Mouse (Mus musculus): Measurements from ENCODE around the gene Iqcn. TPM values are rescaled to one million over a fixed set of nuclear protein-coding genes. Genes with fewer than 3 reads are reported as not detected.

Iqcn gene
- total and polyA plus RNA-seq, 3 experiments = not detected

DNA sequence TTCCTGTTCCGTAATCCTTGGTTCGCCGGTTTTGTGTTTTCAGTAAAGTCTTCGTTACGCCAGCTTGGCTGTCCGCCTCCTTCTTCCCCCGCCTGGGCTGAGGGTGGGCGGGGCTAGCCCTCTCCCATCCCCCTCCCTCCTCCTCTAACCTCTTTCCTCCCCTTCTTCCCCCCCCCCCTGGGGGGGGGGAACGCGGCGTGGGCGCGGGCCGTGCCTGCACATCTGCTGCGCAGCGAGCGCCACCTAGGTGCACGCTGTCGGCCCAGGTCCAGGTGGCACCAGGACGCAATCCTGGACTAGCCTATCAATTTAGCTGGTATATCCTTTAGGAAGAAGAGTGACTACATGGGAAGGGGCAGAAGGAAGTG lies 2.7 kb upstream of the Iqcn start (continued):
- TF ChIP-seq SIN3A (IDR thresholded peaks at IDR 0.05; ENCODE audit: low read length) = peak; percentile 75
- no peak for TF ChIP-seq MYC (IDR thresholded peaks at IDR 0.05; ENCODE audit: low read depth, low read length)

DNA sequence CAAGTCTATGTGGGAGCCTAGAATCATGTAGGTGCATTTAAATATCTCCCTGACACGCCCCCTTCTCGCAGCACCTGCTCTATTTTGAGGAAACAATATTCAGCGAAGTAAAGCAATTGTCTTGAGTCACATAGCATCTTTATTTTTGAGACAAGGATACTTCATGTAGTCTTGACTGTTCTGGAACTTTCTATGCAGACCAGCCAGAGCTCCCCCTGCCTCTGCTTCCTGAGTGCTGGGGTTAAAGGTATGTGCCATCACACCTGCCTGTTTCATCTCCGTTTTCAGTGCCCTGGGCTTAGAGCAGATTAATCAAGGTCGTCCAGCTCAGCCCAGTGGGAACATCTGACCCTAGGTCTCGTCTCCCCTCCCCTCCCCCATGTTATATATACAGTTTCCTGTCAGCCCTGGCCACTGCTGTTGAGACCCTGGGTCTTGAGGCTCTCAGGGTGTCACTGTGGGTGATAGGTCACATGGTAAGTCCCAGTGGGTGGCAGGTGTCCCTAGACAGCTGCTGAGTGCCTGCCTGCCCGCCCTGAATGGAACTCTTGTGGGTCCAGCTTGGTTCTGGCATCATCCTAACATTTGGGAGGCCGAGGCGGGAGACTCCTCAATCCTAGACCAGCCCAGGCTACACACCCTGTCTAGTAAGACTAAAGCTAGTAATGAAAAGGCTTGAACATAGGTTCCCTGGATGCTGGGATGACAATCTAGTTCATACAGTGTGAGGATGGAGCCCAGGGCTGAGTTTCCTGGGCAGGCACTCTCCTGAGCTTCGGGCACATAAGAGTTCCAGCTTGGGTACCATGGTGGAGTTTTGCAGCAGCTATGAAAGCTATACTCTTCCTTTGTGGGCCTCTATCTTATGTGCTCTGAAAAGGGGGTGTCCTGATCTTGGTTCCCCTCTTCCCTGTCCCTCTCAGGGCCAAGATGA lies 1.9 kb upstream of the Iqcn start:
- Histone ChIP-seq H3K9ac (ENCODE audit: control insufficient read depth, low read depth, low read length, poor library complexity, severe bottlenecking) (no peak overlapping the region), H3K9me3 (replicated peaks; ENCODE audit: insufficient read depth, low read length) (no peaks in the 10 kb centered on the region), H3K27ac (ENCODE audit: control insufficient read depth, low read depth, low read length) (no peak overlapping the region), H3K4me1 (ENCODE audit: control insufficient read depth in 1 of 2, insufficient read depth in 2 of 2, low read length in 2 of 2) (peaks cover 3 to 11% of the 10 kb centered on the region in 2 experiments), H3K27me3 (ENCODE audit: control insufficient read depth in 1 of 2, insufficient read depth in 2 of 2, low read length in 2 of 2) (no peaks in the 10 kb centered on the region), H3K36me3 (ENCODE audit: control insufficient read depth in 1 of 2, insufficient read depth in 2 of 2, low read length in 2 of 2) (no peaks in the 10 kb centered on the region; a peak in 1 of 4 replicates), H3K79me2 (ENCODE audit: control insufficient read depth, insufficient read depth, low read length, poor library complexity) (peaks cover 11% of the 10 kb centered on the region; the same call in 1 of the 2 replicates), H3K4me3 (ENCODE audit: control insufficient read depth in 1 of 2, insufficient read depth in 1 of 2, low read depth in 2 of 2, low read length in 2 of 2) (no peak overlapping the region)
- TF ChIP-seq CHD1 (IDR thresholded peaks at IDR 0.05; ENCODE audit: low read depth, low read length) (no peak), MEF2A (IDR thresholded peaks at IDR 0.05; ENCODE audit: extremely low read depth, insufficient replicate concordance, low read depth, low read length, poor library complexity, severe bottlenecking) (no peak)
- DNase-seq (ENCODE audit: low read depth, low spot score) = no peak

DNA sequence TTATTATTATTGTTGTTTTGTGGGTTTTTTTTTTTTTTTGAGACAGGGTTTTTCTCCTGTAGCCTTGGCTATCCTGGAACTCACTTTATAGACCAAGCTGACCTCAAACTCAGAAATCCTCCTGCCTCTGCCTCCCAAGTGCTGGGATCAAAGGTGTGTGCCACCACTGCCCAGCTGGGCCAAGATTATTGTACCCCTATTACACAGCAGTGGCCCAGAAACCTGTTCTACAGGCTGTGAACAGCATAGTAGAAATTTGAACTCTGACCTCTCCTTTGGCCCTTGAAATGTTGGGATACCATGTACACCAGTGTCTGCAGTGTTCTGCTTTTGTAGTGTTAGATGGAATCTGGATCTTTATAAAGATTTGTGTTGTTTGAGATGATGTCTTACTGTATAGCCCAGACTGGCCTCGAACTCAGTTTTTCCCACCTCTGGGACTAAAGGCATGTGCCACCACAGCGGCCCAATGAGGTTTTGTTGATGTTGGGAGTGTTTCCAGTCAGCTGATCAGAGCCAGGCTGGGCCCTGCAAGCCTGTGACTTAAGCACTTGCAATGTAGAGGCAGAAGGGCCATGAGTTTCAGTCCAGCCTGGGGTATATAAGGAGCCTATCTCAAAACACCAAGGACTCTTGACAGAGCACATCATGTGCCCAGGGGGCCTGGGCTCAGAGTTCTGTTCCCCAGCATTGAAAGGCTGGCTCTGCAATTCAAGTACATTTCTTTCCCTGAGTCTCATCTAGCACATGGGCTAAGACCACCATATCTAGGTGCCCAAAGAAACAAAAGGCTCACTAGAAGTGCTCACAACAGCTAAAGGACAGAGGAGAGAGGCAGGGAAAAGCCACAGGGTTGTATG lies 1.0 kb upstream of the Iqcn start:
- Histone ChIP-seq H3K9ac (ENCODE audit: control insufficient read depth, low read depth, low read length, poor library complexity, severe bottlenecking) (no peak overlapping the region), H3K9me3 (replicated peaks; ENCODE audit: insufficient read depth, low read length) (no peaks in the 10 kb centered on the region), H3K27ac (ENCODE audit: control insufficient read depth, low read depth, low read length) (no peak overlapping the region), H3K36me3 (ENCODE audit: control insufficient read depth in 1 of 2, insufficient read depth in 2 of 2, low read length in 2 of 2) (no peaks in the 10 kb centered on the region; a peak in 1 of 4 replicates), H3K27me3 (ENCODE audit: control insufficient read depth in 1 of 2, insufficient read depth in 2 of 2, low read length in 2 of 2) (no peaks in the 10 kb centered on the region), H3K4me3 (ENCODE audit: control insufficient read depth in 1 of 2, insufficient read depth in 1 of 2, low read depth in 2 of 2, low read length in 2 of 2) (no peak overlapping the region), H3K79me2 (ENCODE audit: control insufficient read depth, insufficient read depth, low read length, poor library complexity) (peaks cover 11% of the 10 kb centered on the region; the same call in 1 of the 2 replicates), H3K4me1 (ENCODE audit: control insufficient read depth in 1 of 2, insufficient read depth in 2 of 2, low read length in 2 of 2) (peaks cover 3 to 6% of the 10 kb centered on the region in 2 experiments)
- no peak for TF ChIP-seq GABPA (IDR thresholded peaks at IDR 0.05; ENCODE audit: low read depth, low read length)
- no peak for TF ChIP-seq NRF1 (IDR thresholded peaks at IDR 0.05; ENCODE audit: insufficient read depth, low read depth, low read length, poor library complexity, severe bottlenecking)
- TF ChIP-seq TAL1 (IDR thresholded peaks at IDR 0.05; ENCODE audit: low read length) = no peak
- TF ChIP-seq CTCF (IDR thresholded peaks at IDR 0.05 in 2 of 3, conservative IDR thresholded peaks at IDR 0.05 in 1 of 3; ENCODE audit: control insufficient read depth in 1 of 3, insufficient read depth in 1 of 3, low read depth in 2 of 3, low read length in 3 of 3, poor library complexity in 1 of 3, severe bottlenecking in 1 of 3) = no peak
- no peak for TF ChIP-seq TBP (IDR thresholded peaks at IDR 0.05; ENCODE audit: low read depth, low read length)
- TF ChIP-seq MAX (IDR thresholded peaks at IDR 0.05; ENCODE audit: low read length) = no peak
- TF ChIP-seq MYC (IDR thresholded peaks at IDR 0.05; ENCODE audit: low read depth, low read length) = no peak
- TF ChIP-seq MEF2A (IDR thresholded peaks at IDR 0.05; ENCODE audit: extremely low read depth, insufficient replicate concordance, low read depth, low read length, poor library complexity, severe bottlenecking) = no peak
- no peak for DNase-seq (ENCODE audit: low read depth, low spot score)
